Mouse (Mus musculus): ENCODE measurements around the gene Dlx5. TPM values are rescaled to one million over a fixed set of nuclear protein-coding genes. Genes with fewer than 3 reads are reported as not detected.

Dlx5 gene
- polyA plus RNA-seq, 1 experiment from 2014 or later = 0.47 TPM

- no peak overlapping the region for H3K4me3 ChIP-seq (ENCODE audit: low read length)
- H3K4me1 ChIP-seq (ENCODE audit: insufficient read depth, low read length) = no peaks in the 10 kb centered on the region
- H3K27ac ChIP-seq (ENCODE audit: low read length) = no peak overlapping the region
- no peak overlapping the region for H3K4me2 ChIP-seq (replicated peaks; ENCODE audit: low read depth, low read length)
- H3K27me3 ChIP-seq (ENCODE audit: insufficient read depth, low read length) = peaks cover 90% of the 10 kb centered on the region
- no peak overlapping the region for H3K9ac ChIP-seq (replicated peaks; ENCODE audit: low read length)
- ATAC-seq (ENCODE audit: low FRiP score, low TSS enrichment) = no peak
- H3K9me3 ChIP-seq (ENCODE audit: low read length) = no peaks in the 10 kb centered on the region
- H3K36me3 ChIP-seq (ENCODE audit: insufficient read depth, low read length) = no peaks in the 10 kb centered on the region
- WGBS = under 1% methylated on average over 10 of the region's 11 CpGs
These were observed 11.7 kb downstream of the Dlx5 start for GRCm38 (mm10) chr6:6869961-6870800.

- Histone ChIP-seq H3K9me3 (ENCODE audit: low read length) (no peaks in the 10 kb centered on the region), H3K4me3 (ENCODE audit: low read length) (no peak overlapping the region), H3K36me3 (ENCODE audit: insufficient read depth, low read length) (no peaks in the 10 kb centered on the region), H3K9ac (replicated peaks; ENCODE audit: low read length) (no peak overlapping the region), H3K4me2 (replicated peaks; ENCODE audit: low read depth, low read length) (no peak overlapping the region), H3K4me1 (ENCODE audit: insufficient read depth, low read length) (no peaks in the 10 kb centered on the region), H3K27me3 (ENCODE audit: insufficient read depth, low read length) (peaks cover 89% of the 10 kb centered on the region), H3K27ac (ENCODE audit: low read length) (no peak overlapping the region)
- no peak for ATAC-seq (ENCODE audit: low FRiP score, low TSS enrichment)
- 4% methylated on average over 13 of the region's 13 CpGs for WGBS
These were observed 12.7 kb downstream of the Dlx5 start for GRCm38 (mm10) chr6:6869041-6869685.

- no peaks in the 10 kb centered on the region for H3K36me3 ChIP-seq (ENCODE audit: insufficient read depth, low read length)
- ATAC-seq (ENCODE audit: low FRiP score, low TSS enrichment) = no peak
- no peak overlapping the region for H3K4me2 ChIP-seq (replicated peaks; ENCODE audit: low read depth, low read length)
- no peaks in the 10 kb centered on the region for H3K9me3 ChIP-seq (ENCODE audit: low read length)
- H3K27ac ChIP-seq (ENCODE audit: low read length) = no peak overlapping the region
- WGBS = 5% methylated on average over 9 of the region's 9 CpGs
- H3K4me1 ChIP-seq (ENCODE audit: insufficient read depth, low read length) = peaks cover 16% of the 10 kb centered on the region
- H3K4me3 ChIP-seq (ENCODE audit: low read length) = no peak overlapping the region
- peaks cover 87% of the 10 kb centered on the region for H3K27me3 ChIP-seq (ENCODE audit: insufficient read depth, low read length)
- H3K9ac ChIP-seq (replicated peaks; ENCODE audit: low read length) = no peak overlapping the region
These were observed 14.9 kb downstream of the Dlx5 start for GRCm38 (mm10) chr6:6867031-6867430.

- Histone ChIP-seq H3K9me3 (ENCODE audit: low read length) (no peaks in the 10 kb centered on the region), H3K9ac (replicated peaks; ENCODE audit: low read length) (no peak overlapping the region), H3K4me2 (replicated peaks; ENCODE audit: low read depth, low read length) (no peak overlapping the region), H3K4me1 (ENCODE audit: insufficient read depth, low read length) (peaks cover 26% of the 10 kb centered on the region), H3K27me3 (ENCODE audit: insufficient read depth, low read length) (peaks cover 83% of the 10 kb centered on the region), H3K27ac (ENCODE audit: low read length) (no peak overlapping the region), H3K36me3 (ENCODE audit: insufficient read depth, low read length) (no peaks in the 10 kb centered on the region), H3K4me3 (ENCODE audit: low read length) (no peak overlapping the region)
- WGBS = 3% methylated on average over 36 of the region's 36 CpGs
- ATAC-seq (ENCODE audit: low FRiP score, low TSS enrichment) = no peak
These were observed 17.1 kb downstream of the Dlx5 start for GRCm38 (mm10) chr6:6864441-6865440.

- peak overlapping the region; percentile 43 for H3K4me3 ChIP-seq (ENCODE audit: low read length)
- H3K36me3 ChIP-seq (ENCODE audit: insufficient read depth, low read length) = no peaks in the 10 kb centered on the region
- no peaks in the 10 kb centered on the region for H3K9me3 ChIP-seq (ENCODE audit: low read length)
- WGBS = under 1% methylated on average over 21 of the region's 21 CpGs
- peaks cover 84% of the 10 kb centered on the region for H3K27me3 ChIP-seq (ENCODE audit: insufficient read depth, low read length)
- peaks cover 26% of the 10 kb centered on the region for H3K4me1 ChIP-seq (ENCODE audit: insufficient read depth, low read length)
- no peak overlapping the region for H3K9ac ChIP-seq (replicated peaks; ENCODE audit: low read length)
- peak; percentile 56 for ATAC-seq (ENCODE audit: low FRiP score, low TSS enrichment)
- no peak overlapping the region for H3K27ac ChIP-seq (ENCODE audit: low read length)
- H3K4me2 ChIP-seq (replicated peaks; ENCODE audit: low read depth, low read length) = peak overlapping the region; percentile 69
These were observed 17.9 kb downstream of the Dlx5 start for GRCm38 (mm10) chr6:6863955-6864354.

GRCm38 (mm10) chr6:6863160-6863870 lies 18.6 kb downstream of the Dlx5 start, which contains the start of gene Dlx6:
Gene Dlx6 (plus strand): TSS chr6:6863334.
- H3K9ac ChIP-seq (replicated peaks; ENCODE audit: low read length) = no peak within 1 kb of the TSS; the same call in 1 of the 2 replicates
- H3K27me3 ChIP-seq (ENCODE audit: insufficient read depth, low read length) = peaks cover 86% of the 10 kb centered on the region
- peak; percentile 84 for ATAC-seq (ENCODE audit: low FRiP score, low TSS enrichment)
- peak within 1 kb of the TSS; percentile 43 for H3K4me3 ChIP-seq (ENCODE audit: low read length)
- H3K9me3 ChIP-seq (ENCODE audit: low read length) = no peaks in the 10 kb centered on the region
- H3K36me3 ChIP-seq (ENCODE audit: insufficient read depth, low read length) = no peaks in the 10 kb centered on the region
- H3K4me1 ChIP-seq (ENCODE audit: insufficient read depth, low read length) = peaks cover 26% of the 10 kb centered on the region
- no peak within 1 kb of the TSS for H3K27ac ChIP-seq (ENCODE audit: low read length)
- under 1% methylated on average over 49 of the region's 52 CpGs for WGBS
- peak within 1 kb of the TSS; percentile 69 for H3K4me2 ChIP-seq (replicated peaks; ENCODE audit: low read depth, low read length)

GRCm38 (mm10) chr6:6862611-6863010 lies 19.3 kb downstream of the Dlx5 start:
- peaks cover 90% of the 10 kb centered on the region for H3K27me3 ChIP-seq (ENCODE audit: insufficient read depth, low read length)
- WGBS = under 1% methylated on average over 23 of the region's 23 CpGs
- H3K9ac ChIP-seq (replicated peaks; ENCODE audit: low read length) = no peak overlapping the region
- H3K4me2 ChIP-seq (replicated peaks; ENCODE audit: low read depth, low read length) = peak overlapping the region; percentile 69
- H3K27ac ChIP-seq (ENCODE audit: low read length) = no peak overlapping the region
- H3K4me1 ChIP-seq (ENCODE audit: insufficient read depth, low read length) = peaks cover 26% of the 10 kb centered on the region
- no peaks in the 10 kb centered on the region for H3K36me3 ChIP-seq (ENCODE audit: insufficient read depth, low read length)
- H3K4me3 ChIP-seq (ENCODE audit: low read length) = peak overlapping the region; percentile 43
- peak; percentile 53; the same call in 1 of the 2 replicates for ATAC-seq (ENCODE audit: low FRiP score, low TSS enrichment)
- H3K9me3 ChIP-seq (ENCODE audit: low read length) = no peaks in the 10 kb centered on the region

GRCm38 (mm10) chr6:6861798-6862428 lies 20.0 kb downstream of the Dlx5 start:
- ATAC-seq (ENCODE audit: low FRiP score, low TSS enrichment) = no peak
- WGBS = 3% methylated on average over 11 of the region's 11 CpGs
- no peak overlapping the region for H3K9ac ChIP-seq (replicated peaks; ENCODE audit: low read length)
- H3K9me3 ChIP-seq (ENCODE audit: low read length) = no peaks in the 10 kb centered on the region
- H3K36me3 ChIP-seq (ENCODE audit: insufficient read depth, low read length) = no peaks in the 10 kb centered on the region
- H3K4me1 ChIP-seq (ENCODE audit: insufficient read depth, low read length) = peaks cover 26% of the 10 kb centered on the region
- H3K27me3 ChIP-seq (ENCODE audit: insufficient read depth, low read length) = peaks cover 90% of the 10 kb centered on the region
- no peak overlapping the region for H3K4me2 ChIP-seq (replicated peaks; ENCODE audit: low read depth, low read length)
- H3K4me3 ChIP-seq (ENCODE audit: low read length) = no peak overlapping the region; the same call in 1 of the 2 replicates
- no peak overlapping the region for H3K27ac ChIP-seq (ENCODE audit: low read length)

Data from kidney, embryonic 16.5 days (tissue).